Mouse (Mus musculus) small intestine, adult 2 months (tissue): ENCODE data around the gene Pdxdc1. TPM values are rescaled to one million over a fixed set of nuclear protein-coding genes. Genes with fewer than 3 reads are reported as not detected.
A peak's percentile ranks its signal among the peaks of the same experiment; 100 is the strongest.

Experiments used
- H3K27ac ChIP-seq: fragments of 200-500 bp; 2 replicates; pipeline ENCODE4 v1.5.1; 2012; ENCODE audit warnings: low read depth, low read length, control low read depth, inconsistent platforms; ENCODE audit not compliant: insufficient read depth
- H3K27me3 ChIP-seq: fragments of 200-500 bp; 2 replicates; pipeline ENCODE4 v1.6.1; 2012; ENCODE audit warnings: mild to moderate bottlenecking, moderate library complexity, low read length, inconsistent platforms; ENCODE audit not compliant: control insufficient read depth, insufficient read depth
- H3K36me3 ChIP-seq: fragments of 200-500 bp; 2 replicates; pipeline ENCODE4 v1.6.1; 2012; ENCODE audit warnings: mild to moderate bottlenecking, low read length, control low read depth, inconsistent platforms; ENCODE audit not compliant: control insufficient read depth, insufficient read depth
- H3K4me1 ChIP-seq: fragments of 200-500 bp; 2 replicates; pipeline ENCODE4 v1.6.1; 2012; ENCODE audit warnings: low read length, inconsistent platforms, mixed read lengths; ENCODE audit not compliant: control insufficient read depth, insufficient read depth, insufficient read length
- H3K4me3 ChIP-seq: fragments of 200-500 bp; 2 replicates; pipeline ENCODE4 v1.5.1; 2012; ENCODE audit warnings: low read depth, mild to moderate bottlenecking, control low read depth, inconsistent platforms, low read length, moderate library complexity
- CTCF ChIP-seq: fragments of 200-500 bp; IDR thresholded peaks from 2 replicates; pipeline ENCODE4 v1.5.1; 2012; ENCODE audit warnings: low read depth, mild to moderate bottlenecking, control low read depth, inconsistent platforms, low read length, moderate library complexity, mixed read lengths; ENCODE audit not compliant: insufficient replicate concordance, insufficient read length; ENCODE audit errors: extremely low read depth
- POLR2A ChIP-seq: fragments of 200-500 bp; IDR thresholded peaks from 2 replicates; pipeline ENCODE4 v1.6.1; 2012; ENCODE audit warnings: low read depth, mild to moderate bottlenecking, control low read depth, inconsistent platforms, low read length, moderate library complexity
- WGBS: fragments of 180-500 bp; shearing (Covaris S2); methylation state at CpG from one replicate; pipeline ENCODE4 v1.1.7; 2018; 5-methylcytosine and 5-hydroxymethylcytosine counted together
- polyA plus RNA-seq: library from polyadenylated mRNA; depleted of rRNA; stranded (reverse); fragments of >200 nt; gene quantifications from 2 replicates; pipeline ENCODE4 v1.2.3, GENCODE M21; 2012

Gene Pdxdc1
- polyA plus RNA-seq, 1 experiment = 137 TPM

DNA sequence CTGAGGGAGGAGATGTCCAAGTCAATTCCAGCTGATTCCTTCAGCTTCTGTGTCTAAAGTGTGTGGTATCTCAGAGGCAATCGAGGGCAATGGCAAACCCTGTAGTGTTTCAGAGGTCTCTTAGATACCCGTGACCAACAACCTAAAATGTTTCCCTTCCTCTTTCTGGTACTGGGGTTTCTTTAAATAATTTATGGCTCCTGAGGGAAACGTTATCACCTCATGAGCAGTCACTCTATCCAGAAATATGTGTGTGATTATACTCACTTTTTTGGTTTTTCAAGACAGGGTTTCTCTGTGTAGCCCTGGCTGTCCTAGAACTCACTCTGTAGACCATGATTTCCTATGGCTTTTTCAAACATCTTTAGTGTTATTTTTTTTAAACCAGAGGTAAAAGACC, 4.4 kb upstream of the Pdxdc1 start:
- 70% methylated on average over 3 of the region's 3 CpGs for WGBS
- no peak overlapping the region for H3K27ac ChIP-seq

GRCm38 (mm10) chr16:13903488-13903887, 557 bp upstream of the Pdxdc1 start:
- Histone ChIP-seq H3K4me1 (peaks cover 5% of the 10 kb centered on the region; the same call in 1 of the 2 replicates), H3K4me3 (peak overlapping the region; percentile 74), H3K36me3 (no peaks in the 10 kb centered on the region), H3K27ac (peak overlapping the region; percentile 88), H3K27me3 (no peaks in the 10 kb centered on the region)
- peak; percentile 57; the same call in 1 of the 2 replicates for TF ChIP-seq CTCF
- no peak for TF ChIP-seq POLR2A
- 4% methylated on average over 8 of the region's 8 CpGs for WGBS

More for the DNA sequence above, 4.4 kb upstream of the Pdxdc1 start:
- Histone ChIP-seq H3K4me1 (no peaks in the 10 kb centered on the region), H3K36me3 (no peaks in the 10 kb centered on the region), H3K27me3 (no peaks in the 10 kb centered on the region), H3K4me3 (no peak overlapping the region)
- TF ChIP-seq CTCF = no peak
- TF ChIP-seq POLR2A = no peak

DNA sequence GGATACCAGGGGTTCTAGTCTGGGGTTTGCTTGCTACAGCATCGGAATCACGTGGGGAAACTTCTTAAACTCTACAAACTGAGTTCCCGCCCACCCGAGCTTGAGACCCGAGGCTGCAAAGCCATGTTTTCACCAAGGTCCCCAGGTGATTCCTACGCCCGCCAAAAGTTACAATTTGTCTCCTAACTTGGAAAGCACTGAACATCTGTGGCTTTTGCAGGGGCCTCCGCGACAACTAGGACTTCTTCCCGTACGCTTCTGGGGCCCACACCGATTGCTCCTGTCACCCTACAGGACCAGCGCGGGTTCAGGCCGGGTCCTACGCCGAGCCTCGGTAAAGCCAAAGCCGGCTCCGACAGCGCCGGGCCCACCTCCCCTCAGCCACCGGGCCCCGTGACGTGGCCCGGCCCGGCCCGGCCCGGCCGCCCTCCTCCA, 517 bp downstream of the Pdxdc1 start:
- TF ChIP-seq POLR2A (no peak), CTCF (no peak)
- no peaks in the 10 kb centered on the region for H3K27me3 ChIP-seq
- H3K4me1 ChIP-seq = peaks cover 5% of the 10 kb centered on the region; the same call in 1 of the 2 replicates
- peak overlapping the region; percentile 68 for H3K27ac ChIP-seq
- H3K4me3 ChIP-seq = peak overlapping the region; percentile 74
- WGBS = under 1% methylated on average over 30 of the region's 30 CpGs
- no peaks in the 10 kb centered on the region for H3K36me3 ChIP-seq

DNA sequence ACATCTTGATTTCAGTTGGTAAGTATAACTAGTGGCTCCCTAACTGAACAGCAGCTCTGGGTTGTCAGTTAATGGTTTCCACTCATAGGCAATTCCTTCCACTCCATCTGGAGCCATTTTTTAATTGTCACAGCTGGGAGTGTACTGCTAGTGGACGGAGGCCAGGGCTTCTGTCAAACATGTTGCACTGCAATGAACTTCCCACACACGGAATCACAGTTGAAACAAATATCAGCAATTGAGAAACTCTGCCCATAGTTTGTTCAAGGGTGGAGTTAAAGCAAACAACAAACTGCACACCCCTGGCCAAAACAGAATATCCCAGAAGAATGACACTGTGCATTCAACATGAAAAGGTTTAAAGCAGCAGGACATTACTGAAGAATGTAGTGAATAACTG, 4.0 kb downstream of the Pdxdc1 start:
- Histone ChIP-seq H3K27ac (no peak overlapping the region), H3K27me3 (no peaks in the 10 kb centered on the region), H3K36me3 (no peaks in the 10 kb centered on the region), H3K4me1 (peaks cover 16% of the 10 kb centered on the region; the same call in 1 of the 2 replicates), H3K4me3 (no peak overlapping the region)
- 13% methylated on average over 2 of the region's 2 CpGs for WGBS
- no peak for TF ChIP-seq CTCF
- TF ChIP-seq POLR2A = no peak

DNA sequence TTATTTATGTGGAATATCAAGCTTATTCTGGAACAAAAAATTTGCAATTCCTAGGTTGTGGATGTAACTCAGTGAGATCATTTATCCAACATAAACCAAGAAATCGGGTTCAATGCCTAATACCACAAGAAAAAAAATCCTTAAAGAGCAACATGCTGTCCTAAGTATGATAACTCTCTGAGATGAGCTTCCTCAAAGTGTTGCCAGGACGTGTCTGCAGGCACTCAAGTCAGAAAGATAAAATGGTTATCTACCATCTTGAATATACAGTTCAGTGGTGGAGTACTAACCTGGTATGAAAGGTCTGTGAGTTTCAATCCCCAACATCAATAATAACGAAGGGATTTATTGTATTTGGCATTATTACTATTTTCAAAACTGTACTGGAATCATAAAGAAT, 6.6 kb downstream of the Pdxdc1 start:
- Histone ChIP-seq H3K4me1 (peaks cover 20% of the 10 kb centered on the region; the same call in 1 of the 2 replicates), H3K27me3 (no peaks in the 10 kb centered on the region), H3K27ac (no peak overlapping the region), H3K36me3 (no peaks in the 10 kb centered on the region), H3K4me3 (no peak overlapping the region)
- TF ChIP-seq POLR2A (no peak), CTCF (no peak)
- WGBS = 56% methylated on average over 3 of the region's 3 CpGs

GRCm38 (mm10) chr16:13895740-13896139, 7.2 kb downstream of the Pdxdc1 start:
- WGBS = 60% methylated on average over 3 of the region's 3 CpGs

GRCm38 (mm10) chr16:13894097-13894496, 8.8 kb downstream of the Pdxdc1 start:
- Histone ChIP-seq H3K27ac (peak overlapping the region; percentile 88), H3K27me3 (no peaks in the 10 kb centered on the region), H3K36me3 (0 out of 2 replicates have a peak, but pooled peaks cover 1% of the 10 kb centered on the region), H3K4me1 (peaks cover 17% of the 10 kb centered on the region; the same call in 1 of the 2 replicates), H3K4me3 (no peak overlapping the region)
- WGBS = 18% methylated on average over 2 of the region's 2 CpGs
- no peak for TF ChIP-seq POLR2A
- no peak for TF ChIP-seq CTCF

More at GRCm38 (mm10) chr16:13895740-13896139, 7.2 kb downstream of the Pdxdc1 start:
- Histone ChIP-seq H3K4me1 (peaks cover 20% of the 10 kb centered on the region; the same call in 1 of the 2 replicates), H3K27me3 (no peaks in the 10 kb centered on the region), H3K4me3 (no peak overlapping the region), H3K27ac (no peak overlapping the region), H3K36me3 (no peaks in the 10 kb centered on the region)
- TF ChIP-seq POLR2A (no peak), CTCF (no peak)

DNA sequence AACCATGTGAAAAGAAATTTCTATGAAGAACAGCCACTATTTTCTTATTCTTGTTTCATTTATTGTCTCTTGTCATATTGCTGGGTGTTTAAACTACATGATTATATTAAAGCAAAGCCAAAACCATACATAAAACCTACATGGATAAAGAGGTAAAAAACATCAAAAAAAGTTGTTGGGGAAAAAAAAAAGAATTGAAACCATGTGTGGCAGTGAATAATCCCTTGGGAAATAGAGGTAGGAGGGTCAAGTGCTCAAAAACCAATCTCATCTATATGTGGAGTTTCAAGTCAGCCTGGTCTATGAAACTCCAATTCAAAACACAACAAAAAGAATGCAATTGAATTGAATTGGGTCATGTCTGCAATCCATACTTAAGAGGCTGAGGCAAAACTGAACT, 10.1 kb downstream of the Pdxdc1 start:
- Histone ChIP-seq H3K27ac (no peak overlapping the region), H3K4me1 (peaks cover 14% of the 10 kb centered on the region; the same call in 1 of the 2 replicates), H3K36me3 (0 out of 2 replicates have a peak, but pooled peaks cover 1% of the 10 kb centered on the region), H3K27me3 (no peaks in the 10 kb centered on the region), H3K4me3 (no peak overlapping the region)
- TF ChIP-seq POLR2A (no peak), CTCF (no peak)
